Mouse (Mus musculus) lung, postnatal 36 days (tissue): ENCODE results near the gene Stam2.

Experiments
- DNase-seq: peaks from one replicate; pipeline ENCODE4 v3.0.0; 2022; ENCODE audit warnings: mixed read lengths

Gene Stam2

DNA sequence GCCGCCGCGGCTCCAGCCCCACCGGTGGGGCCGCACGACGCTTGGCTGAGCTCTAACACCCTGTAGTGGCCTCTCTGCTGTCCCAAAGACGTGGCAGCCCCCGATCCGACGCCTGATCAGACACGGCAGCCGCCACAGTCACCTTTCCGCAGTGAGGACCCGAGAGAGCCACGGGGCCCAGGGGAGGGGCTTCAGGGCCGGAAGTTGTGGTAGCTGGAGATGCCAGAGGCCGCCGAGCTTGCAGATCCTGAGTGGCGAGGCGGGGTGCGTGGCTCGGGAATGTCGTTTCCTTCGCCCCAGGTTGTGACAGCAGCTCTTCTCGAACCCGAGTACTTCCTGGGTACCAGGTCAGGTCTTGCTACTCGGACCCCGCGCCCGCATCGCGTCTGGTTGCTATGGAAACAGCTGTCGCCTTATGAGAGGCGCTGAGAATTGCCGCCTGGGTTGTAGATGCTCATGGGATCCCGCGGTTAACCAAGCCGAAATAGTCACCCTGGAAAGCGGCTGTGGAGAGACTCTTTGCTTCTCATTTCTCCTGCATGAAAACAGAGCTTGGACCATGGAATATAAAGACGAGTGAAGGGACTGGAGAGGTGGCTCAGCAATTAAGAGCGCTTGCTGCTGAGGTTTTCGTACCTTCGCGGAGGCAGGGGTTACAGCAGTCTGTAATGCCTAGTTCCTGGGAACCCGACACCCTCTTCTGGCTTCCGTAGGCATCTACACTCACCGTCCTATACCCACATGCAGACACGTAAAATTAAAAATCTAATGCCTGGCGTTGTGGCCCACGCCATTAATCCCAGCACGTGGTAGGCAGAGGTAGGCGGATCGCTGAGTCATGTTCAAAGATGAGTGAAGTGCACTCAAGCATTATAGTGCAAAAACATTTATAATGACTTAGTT lies at the start of gene Stam2:
Gene Stam2, minus strand, starts transcription at position 26 of the 903 bp plus-strand sequence.
- peak; percentile 95 for DNase-seq

DNA sequence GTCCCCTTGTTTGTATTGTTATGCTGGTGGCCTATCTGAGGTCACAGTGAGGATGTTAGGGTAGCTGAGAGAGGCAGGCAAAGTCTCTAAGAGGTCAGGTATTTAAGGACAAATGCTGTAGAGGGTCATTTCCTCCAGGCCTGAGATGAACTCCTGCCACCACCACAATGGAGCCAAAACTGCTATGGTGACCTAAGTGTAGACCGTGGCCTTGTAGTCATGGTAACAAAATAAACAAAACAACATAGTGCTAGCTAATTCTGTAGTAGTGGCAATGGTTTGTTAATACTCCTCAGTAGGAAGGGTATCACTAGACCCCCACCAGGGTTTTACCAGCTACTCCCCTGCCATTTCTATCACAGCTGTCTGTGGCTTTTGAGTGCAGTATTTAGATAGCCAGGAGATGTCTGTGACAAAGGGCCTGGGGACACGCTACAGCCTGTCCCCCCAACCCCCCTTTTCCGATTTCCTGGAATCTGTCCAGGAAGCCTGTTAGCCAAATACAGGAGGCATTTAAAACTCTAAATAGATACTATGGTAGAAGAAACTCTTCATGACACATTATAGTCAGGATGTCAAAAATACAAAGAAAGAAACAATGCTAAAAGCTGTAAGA lies 43.1 kb upstream of the Stam2 start:
- peak; percentile 28 for DNase-seq

DNA sequence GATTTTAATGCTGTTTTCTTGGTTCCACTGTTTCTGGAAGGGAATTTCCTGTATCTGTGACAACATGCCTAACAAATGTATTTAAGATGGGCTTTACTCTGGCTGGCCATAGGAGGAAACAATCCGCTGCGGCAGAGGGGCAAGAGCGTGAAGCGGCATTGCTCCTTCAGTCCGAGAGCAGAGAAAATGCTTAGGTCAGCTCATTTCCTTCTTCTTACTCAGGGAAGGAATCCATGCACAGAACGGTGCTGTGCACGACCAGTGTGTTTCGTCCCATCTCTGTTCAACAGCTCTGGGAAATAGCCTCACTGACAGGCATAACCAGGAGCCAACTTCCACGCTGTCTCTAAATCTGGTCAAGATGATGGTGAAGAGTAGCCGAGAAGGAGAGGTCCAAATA lies 37.9 kb upstream of the Stam2 start:
- no peak for DNase-seq

DNA sequence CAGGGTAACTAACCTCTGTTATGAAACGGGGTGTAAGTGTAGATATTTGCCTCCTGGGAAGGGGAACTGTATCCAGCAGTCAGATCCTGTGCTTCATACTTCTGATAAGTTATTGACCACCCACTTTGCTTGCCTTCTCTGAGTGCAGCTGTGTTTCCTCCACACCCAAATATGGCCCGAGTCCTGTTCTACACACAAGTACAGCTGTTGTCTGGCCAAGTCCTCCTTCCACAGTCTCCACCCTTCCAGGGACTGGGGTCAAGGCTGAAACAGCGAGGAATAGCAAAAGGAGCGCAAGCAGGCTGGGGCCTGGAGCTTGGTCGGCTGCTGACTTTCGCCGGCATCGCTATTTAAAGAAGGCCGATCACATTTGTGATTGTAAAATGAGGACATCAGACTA lies 37.3 kb upstream of the Stam2 start:
- peak; percentile 31 for DNase-seq

DNA sequence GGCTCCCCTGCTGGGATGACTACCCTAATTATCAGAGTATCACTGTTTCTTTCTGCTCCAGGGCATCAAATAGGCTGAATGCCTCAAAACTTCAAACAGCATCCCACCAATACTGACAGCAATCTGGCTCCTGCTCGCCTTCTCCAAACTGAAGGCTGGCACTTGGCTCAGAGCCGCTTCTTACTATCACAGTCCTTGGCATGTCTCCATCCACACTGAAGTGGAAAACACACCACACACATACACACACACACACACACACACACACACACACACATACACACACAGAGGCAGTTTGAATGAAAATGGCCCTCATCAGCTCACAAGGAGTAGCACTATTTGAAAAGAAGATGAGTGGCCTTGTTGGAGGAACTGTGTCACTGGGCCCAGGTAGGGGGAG lies 35.8 kb upstream of the Stam2 start:
- no peak for DNase-seq

DNA sequence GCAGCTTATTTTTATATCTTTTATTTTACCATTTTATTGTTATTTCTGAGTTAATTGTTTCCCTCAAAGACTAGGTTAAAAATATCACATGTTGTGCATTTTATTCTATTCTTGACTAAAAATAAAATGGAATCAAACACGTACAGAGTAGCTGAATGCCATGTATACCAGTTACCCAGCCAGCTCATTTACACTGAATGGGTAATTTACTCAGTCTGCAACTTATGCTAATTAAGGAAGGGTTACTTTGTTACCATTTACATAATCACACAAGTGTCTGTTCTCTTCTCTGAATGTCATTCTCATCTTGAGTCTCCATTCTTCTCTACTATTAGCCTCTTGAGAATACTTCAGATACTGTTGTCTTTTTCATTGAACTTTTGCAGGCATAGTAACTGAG lies 32.3 kb upstream of the Stam2 start:
- DNase-seq: no peak

DNA sequence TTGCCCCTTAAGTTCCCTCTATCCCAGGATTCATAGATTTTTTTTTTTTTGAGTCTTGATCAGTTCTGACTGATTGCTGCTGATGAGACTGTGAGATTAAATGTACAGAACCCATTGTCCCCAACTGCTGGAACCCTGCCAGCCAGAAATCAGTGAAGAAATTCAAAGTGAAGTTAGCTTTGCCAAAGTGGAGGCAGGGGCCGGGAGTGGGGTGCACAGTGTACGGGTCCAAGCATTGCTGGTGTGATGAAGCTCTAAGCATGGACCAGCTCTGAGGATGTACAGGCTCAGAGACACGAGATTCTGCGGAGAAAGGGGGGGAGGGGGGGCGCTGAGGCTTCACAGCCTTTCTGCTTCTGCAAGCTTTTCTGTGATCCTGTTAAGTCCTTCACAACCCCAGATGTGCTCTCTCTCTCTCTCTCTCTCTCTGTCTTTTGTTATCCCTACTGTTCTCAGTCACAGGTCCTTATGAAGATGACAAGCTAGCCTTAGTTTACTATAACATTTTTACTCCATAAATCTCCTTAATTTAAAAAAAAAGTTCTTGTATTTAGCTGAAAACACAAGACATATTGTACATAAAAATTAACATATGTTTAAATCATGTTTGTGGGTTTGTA lies 30.8 kb upstream of the Stam2 start:
- no peak for DNase-seq

DNA sequence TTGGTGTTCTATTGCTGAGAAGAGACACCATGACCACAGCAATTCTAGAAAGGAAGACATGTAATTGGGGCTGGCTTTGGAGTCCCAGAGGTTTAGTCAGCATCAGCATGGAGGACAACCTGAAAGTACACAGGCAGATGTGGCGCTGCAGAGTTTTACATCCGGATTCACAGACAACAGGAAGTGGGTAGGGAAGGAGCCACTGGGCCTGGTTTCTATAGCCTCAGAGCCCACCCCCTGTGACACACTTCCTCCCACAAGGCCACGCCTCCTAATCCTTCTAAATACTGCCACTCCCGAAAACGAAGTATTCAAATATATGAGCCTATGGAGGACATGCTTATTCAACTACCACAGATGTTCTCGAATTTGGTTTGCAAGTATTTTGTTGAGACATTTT lies 23.0 kb upstream of the Stam2 start:
- no peak for DNase-seq

DNA sequence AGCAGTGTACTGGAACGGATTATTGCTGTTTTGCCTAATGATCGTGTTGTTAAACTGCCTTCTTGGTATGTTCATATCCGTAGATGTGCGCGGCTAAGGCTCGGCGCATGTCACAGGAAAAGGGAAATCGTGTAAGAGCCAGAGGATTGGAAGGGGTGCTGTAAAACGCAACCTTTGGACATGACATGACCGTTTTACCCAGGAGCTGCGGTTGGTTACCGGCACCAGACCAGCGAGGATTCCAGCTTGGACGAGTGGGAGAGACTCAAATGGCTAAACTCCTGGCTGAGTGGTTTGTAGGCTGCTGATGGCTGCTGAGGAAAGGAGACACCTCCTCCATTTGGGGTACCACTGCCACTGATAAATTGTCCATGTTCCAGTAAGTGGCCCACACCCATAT lies 21.8 kb upstream of the Stam2 start:
- no peak for DNase-seq

DNA sequence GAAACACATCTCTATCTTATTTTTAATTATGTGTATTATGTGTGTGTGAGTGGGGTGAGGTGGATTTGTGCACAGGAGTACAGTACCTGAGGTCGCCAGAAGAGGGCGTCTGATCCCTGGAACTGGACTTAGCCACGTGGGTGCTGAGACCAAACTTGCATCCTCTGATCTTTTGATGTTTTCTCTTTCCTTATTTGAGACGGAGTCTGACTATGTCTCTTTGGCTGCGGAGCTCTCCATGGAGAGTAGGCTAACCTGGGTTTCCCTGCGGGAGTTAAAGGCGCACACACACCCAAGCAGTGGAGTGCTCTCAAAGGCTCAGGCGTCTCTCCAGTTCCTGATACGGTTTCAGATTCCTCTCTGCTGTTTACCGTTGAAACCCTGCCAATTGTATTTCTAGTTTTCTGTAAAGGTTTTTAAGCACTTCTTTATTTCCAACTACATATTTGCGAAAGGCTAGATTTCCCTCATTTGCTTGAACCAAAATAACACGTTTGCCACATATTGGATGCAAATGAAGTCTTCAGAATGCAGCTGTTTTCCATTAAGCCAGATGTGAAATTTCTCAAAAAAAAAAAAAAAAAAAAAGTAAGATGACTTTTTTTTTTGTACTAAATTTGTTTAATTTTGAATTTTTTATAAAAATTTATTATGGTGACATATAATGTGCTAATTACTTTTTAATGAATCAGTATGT lies 21.1 kb upstream of the Stam2 start:
- DNase-seq: peak; percentile 87

DNA sequence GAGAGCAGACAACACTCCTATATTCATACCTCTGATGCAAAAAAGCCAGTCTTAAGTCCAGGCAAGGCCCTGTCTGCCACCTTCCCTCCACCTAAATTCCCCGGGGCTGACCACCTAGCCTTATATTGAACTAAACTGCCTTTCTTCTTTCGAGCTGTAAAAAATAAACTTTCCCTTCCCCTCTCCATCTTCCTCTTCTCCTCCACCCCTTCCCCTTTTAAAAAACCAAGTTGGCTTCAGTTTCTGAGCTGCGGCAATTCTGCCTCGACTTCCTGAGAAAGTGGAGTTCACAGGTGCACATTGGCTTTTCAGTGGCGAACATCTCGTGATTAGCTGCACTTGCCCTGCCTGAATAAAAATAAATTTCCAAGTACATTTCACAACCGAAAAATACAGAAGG lies 20.4 kb upstream of the Stam2 start:
- DNase-seq: no peak

DNA sequence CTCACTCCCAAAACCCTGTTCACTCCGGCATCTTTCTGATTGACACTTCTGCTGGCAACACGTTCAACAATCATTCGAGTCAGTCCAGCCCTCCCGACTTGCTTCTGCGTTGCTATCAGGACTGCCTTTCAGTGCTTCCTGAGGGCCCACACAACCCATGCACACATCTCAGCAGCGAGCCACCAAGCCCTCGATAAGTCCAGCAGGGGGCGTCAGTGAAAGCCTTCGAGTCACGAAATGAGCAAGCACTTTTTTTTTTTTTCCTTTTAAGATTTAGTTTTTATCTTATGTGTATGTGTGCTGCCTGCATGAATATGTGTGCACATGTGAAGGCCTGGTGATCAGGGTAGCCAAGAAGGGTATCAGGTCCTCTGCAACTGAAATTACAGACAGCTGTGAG lies 16.5 kb upstream of the Stam2 start:
- peak; percentile 78 for DNase-seq

DNA sequence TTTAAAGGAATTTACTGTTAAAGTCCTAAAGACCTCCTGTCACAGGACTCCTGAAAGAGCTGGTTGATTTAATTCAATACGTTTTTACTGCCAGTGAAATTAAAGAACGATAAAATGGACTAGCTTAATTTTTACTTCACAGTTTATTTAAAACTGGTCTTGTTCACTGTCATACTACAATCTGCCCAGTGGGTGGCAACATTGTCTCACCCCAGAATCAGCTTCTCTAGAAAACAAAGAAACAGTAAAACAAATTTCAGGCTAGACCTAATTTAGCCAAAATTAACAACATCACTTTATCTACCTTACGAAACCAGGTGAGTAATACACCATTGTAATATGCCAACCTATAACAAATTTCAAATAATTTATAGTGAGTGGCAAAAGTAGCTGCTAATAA lies 14.6 kb upstream of the Stam2 start:
- peak; percentile 21 for DNase-seq

DNA sequence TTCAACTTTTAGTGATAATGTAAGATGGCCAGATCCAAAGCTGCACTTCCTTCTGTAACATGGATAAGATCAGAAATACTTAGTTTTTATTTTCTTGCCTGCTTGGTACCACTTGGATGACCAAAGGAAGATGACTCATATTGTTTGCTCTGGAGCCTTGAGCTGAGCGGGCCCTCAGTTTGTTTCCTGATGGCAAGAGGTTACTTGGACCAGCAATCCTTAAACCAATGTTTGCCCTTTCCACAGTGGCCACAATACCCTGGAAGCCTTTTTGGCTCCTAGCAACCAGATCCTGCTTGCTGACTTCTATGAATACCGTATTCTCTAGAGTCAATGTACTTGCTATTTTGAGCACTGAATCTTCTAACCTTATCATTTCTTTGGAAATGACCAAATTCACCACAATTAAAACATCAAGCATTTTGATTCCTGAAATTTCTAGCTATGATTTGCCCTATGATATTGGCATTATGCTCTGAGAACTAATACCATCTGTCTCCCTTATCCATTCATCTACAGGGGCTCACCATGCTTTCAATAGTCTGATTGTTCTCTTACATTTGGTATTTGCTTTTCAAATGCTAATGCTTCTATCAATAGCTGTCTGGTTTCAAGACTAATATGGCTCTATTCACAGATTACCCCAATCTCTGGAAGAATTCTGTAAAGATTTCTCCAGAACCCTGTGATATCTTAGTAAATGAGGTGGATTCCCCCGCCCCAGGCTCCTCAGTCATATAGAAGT lies 11.7 kb upstream of the Stam2 start:
- peak; percentile 46 for DNase-seq

DNA sequence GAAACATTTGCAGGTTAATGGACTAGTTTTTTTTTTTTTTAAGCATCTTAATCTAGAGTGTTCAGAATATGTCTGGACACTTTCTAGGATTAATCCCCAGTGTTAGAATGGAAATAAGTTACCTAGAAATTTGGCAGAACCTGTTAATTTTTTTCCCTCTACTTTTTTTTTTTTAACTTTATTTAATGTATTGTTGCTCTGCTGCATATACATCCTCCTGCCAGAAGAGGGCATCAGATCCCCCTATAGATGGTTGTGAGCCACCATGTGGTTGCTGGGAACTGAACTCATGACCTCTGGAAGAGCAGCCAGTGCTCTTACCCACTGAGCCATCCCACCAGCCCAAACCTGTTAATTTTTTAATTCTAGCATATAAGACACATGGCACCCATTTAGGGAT lies 2.0 kb upstream of the Stam2 start:
- DNase-seq: no peak

DNA sequence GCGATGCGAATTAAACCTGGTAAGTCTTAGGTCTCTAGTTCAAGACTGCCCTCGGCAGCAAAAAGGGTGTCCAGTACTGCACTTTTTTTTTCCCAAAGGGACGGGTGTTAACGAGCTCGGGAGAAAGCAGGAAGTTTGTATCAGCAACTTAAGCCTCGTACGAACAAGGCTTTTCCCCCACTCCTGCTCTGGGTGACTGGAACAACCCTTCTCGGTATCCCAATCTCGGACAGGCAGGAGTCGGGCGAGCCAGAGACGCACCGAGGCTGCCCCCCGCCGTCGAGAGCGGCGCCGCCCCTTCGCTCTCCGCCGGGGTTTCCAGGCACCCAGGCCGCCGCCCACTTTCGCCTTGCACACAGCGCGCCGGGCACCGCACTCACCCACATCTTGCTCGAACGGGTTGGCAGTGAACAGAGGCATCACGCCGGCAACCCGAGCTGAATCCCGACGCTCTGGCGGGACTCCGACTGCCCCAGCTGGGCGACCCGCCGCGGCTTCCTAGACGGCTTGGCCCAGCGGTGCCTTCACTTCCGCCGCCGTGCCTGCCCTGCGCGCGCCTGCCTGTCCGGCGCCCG lies 313 bp downstream of the Stam2 start:
- no peak for DNase-seq

DNA sequence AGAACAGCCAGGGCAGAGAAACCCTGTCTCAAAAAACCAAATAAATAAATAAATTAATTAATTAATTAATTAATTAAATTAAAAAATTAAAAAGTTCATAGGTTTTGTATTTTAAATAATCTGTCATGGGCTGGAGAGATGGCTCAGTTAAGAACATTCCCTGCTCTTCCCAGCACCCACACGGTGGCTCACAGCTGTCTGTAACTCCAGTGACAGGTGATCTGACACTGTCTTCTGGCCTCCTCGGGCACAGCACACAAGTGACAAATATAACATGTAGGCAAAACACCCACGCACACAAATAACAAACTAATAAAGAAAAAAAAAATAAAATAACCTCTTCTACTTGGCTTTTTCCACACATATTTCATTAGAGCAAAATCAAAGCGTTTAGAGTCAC lies 1.5 kb downstream of the Stam2 start:
- DNase-seq: no peak

DNA sequence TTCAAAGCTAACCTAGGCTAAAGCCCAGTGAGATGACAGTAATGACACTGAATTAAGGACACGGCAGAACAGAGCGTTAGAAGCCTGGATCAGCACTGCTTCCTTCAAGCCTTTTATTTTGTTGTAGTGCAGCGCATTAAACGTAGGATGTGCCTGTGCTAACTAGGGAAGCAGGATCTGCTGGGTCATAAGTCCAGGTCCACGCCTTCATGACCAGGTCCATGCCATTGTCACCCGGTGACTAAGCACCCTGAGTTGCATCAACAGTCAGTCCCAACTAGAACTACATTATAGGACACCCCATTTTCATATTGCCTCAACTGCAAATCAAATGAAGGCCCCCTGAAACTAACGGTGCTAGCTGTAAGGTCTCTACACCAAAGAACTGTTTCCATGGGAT lies 7.6 kb downstream of the Stam2 start:
- DNase-seq: no peak

DNA sequence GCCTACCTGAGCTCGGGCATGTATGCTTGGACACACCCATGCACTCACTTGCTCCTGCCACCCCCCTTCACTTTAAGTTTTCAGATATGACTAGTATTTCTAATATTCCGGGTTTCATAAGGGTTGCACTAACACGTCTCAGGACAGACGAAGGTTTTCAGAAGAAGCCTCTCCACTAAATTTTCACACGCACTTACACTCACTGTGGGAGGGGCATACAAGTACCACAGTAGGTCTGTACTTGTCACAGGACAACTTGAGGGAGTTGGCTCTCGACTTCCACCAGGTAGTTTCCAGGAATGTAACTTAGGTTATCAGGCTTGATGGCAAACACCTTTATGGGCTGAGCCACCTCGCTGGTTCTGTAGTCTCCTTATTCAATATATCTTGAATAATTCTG lies 8.4 kb downstream of the Stam2 start:
- peak; percentile 30 for DNase-seq

DNA sequence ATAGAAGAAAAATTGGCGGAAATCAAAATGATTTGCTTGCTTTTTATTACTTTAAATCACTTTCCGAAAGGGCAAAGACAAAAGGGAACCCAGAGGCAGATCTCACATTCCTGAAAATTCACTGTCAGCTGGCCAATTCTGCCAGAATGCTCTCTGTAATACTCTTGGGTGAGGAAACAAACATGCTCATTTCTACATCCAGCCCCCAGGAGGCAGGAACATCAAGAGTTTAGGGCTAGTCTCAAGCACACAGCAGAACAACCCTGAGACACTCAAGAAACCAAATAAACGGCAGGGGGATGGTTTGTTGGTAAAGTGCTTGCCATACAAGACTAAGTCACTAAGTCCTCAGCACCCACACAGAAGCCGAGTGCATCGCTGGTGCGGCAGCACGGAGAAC lies 9.5 kb downstream of the Stam2 start:
- no peak for DNase-seq

DNA sequence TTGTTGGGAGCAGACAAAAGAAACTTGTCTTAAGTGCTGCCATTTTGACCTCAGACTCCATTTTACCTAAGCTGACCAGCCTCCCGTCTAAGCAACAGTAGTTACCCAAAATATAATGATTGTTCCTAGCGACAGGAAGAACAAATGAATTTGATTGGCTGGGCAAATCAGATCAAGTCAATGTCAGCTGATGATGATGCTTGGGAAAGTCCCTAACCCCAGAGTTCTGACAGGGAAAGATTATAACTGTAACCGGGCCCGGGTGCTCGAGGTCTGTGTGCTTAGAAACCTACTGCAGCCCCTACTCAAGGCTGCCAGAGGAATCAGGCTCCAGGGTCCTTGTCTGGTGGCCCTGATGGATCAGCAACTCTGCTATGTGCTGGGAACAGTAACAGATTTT lies 10.1 kb downstream of the Stam2 start:
- no peak for DNase-seq

DNA sequence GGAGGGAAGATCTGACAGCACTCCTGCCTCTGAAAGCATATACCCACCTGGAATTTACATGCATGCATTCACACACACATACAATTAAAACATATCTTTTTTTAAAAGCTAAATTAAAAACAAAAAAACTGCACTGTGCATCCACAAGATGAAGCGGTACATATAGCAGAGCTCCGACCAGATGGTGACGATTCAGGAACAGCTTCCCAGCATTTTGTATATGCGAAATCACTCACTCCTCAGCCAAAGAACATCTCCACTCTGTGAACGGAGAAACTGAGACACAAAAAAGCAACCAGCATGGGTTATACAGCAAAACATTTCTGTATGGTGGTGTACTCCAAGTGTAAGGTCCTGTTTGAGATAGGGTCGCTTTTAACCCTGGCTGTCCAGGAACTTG lies 11.2 kb downstream of the Stam2 start:
- no peak for DNase-seq
